Mouse (Mus musculus): ENCODE measurements around the gene Mecr. TPM values are rescaled to one million over a fixed set of nuclear protein-coding genes. Genes with fewer than 3 reads are reported as not detected.

Gene Mecr
- total and polyA plus RNA-seq, 3 experiments: 92.1 to 137 TPM; not detected in 1

DNA sequence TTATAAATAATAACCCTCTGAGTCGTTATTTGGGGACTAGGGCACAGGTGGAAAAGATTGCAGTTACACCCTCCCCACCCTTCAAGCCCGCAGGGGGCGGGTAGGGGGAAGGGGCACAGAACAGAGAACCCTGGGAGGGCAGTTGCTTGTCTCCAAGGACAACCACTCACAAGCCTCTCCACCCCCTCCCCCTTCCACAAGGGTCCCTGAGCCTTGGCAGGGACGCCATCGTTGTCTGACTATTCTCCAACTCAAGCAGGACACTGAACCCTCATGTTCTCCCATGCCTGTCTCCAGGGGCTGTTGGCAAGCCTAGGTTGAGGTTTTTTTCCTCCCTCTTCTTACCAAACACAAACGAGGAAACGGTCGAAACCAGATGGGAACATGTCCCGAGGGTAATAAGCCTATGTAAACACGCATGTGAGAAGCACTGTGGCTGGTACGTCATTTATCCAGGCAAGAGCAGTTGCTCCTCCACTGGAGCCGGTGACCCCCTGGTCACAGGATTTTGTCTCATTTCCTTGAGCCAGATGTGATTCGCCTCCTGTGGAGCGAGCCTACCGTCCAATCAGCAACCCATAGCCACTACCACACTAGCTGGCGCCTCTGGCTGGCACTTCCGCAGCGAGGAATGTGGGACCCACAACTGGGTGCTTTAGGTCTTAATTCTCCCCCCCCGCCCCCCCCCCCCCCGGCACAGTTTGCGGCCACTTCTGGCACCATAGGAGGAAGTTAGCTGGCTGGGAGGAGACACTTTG is 67.1 kb downstream of the Mecr start:
- H3K27ac ChIP-seq (ENCODE audit: control insufficient read depth, low read depth, low read length): no peak overlapping the region
- no peak overlapping the region for H3K4me3 ChIP-seq (ENCODE audit: control insufficient read depth in 1 of 2, insufficient read depth in 1 of 2, low read depth in 2 of 2, low read length in 2 of 2)
- no peaks in the 10 kb centered on the region for H3K36me3 ChIP-seq (ENCODE audit: control insufficient read depth in 1 of 2, insufficient read depth in 2 of 2, low read length in 2 of 2)
- no peak overlapping the region for H3K9ac ChIP-seq (ENCODE audit: control insufficient read depth, low read depth, low read length, poor library complexity, severe bottlenecking)
- no peaks in the 10 kb centered on the region for H3K4me1 ChIP-seq (ENCODE audit: control insufficient read depth in 1 of 2, insufficient read depth in 2 of 2, low read length in 2 of 2)
- TF ChIP-seq USF1 (IDR thresholded peaks at IDR 0.05; ENCODE audit: low read depth, low read length) (no peak), POLR2AphosphoS5 (IDR thresholded peaks at IDR 0.05; ENCODE audit: borderline replicate concordance, low read depth, low read length) (no peak), EP300 (IDR thresholded peaks at IDR 0.05; ENCODE audit: low read depth in 1 of 2, low read length in 2 of 2) (no peak), BHLHE40 (IDR thresholded peaks at IDR 0.05; ENCODE audit: borderline replicate concordance, low read depth, low read length) (no peak), ELF1 (IDR thresholded peaks at IDR 0.05; ENCODE audit: low read depth, low read length) (no peak), GABPA (IDR thresholded peaks at IDR 0.05; ENCODE audit: low read depth, low read length) (no peak)
- H3K9me3 ChIP-seq (replicated peaks; ENCODE audit: insufficient read depth, low read length): no peaks in the 10 kb centered on the region
- no peak for DNase-seq (ENCODE audit: low read depth, low spot score)
- H3K27me3 ChIP-seq (ENCODE audit: control insufficient read depth in 1 of 2, insufficient read depth in 2 of 2, low read length in 2 of 2): no peaks in the 10 kb centered on the region
- no peaks in the 10 kb centered on the region for H3K79me2 ChIP-seq (ENCODE audit: control insufficient read depth, insufficient read depth, low read length, poor library complexity)

DNA sequence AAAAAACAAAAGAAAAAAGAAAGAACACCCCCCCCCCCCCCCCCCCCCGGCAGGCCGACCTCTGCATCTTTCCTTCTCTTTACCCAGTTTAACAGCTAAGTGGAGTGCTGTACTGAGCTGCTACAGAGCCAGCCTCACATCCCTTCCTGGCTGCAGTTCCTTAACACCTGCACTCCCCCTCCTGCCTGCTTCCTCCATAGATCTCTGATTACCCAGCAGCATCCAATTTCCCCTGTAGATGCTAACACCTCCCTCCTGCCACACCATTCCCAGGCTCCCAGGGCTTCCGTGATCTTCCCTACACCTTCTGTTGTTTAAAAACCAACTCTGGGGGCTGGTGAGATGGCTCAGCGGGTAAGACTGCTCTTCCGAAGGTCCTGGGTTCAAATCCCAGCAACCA is 68.3 kb downstream of the Mecr start:
- Histone ChIP-seq H3K36me3 (ENCODE audit: control insufficient read depth in 1 of 2, insufficient read depth in 2 of 2, low read length in 2 of 2) (no peaks in the 10 kb centered on the region), H3K9ac (ENCODE audit: control insufficient read depth, low read depth, low read length, poor library complexity, severe bottlenecking) (no peak overlapping the region), H3K79me2 (ENCODE audit: control insufficient read depth, insufficient read depth, low read length, poor library complexity) (no peaks in the 10 kb centered on the region), H3K9me3 (replicated peaks; ENCODE audit: insufficient read depth, low read length) (no peaks in the 10 kb centered on the region), H3K27me3 (ENCODE audit: control insufficient read depth in 1 of 2, insufficient read depth in 2 of 2, low read length in 2 of 2) (no peaks in the 10 kb centered on the region), H3K27ac (ENCODE audit: control insufficient read depth, low read depth, low read length) (no peak overlapping the region), H3K4me1 (ENCODE audit: control insufficient read depth in 1 of 2, insufficient read depth in 2 of 2, low read length in 2 of 2) (no peaks in the 10 kb centered on the region), H3K4me3 (ENCODE audit: control insufficient read depth in 1 of 2, insufficient read depth in 1 of 2, low read depth in 2 of 2, low read length in 2 of 2) (no peak overlapping the region)
- TF ChIP-seq MAZ (IDR thresholded peaks at IDR 0.05; ENCODE audit: low read depth, low read length) (no peak), JUND (IDR thresholded peaks at IDR 0.05; ENCODE audit: low read depth, low read length) (no peak), NRF1 (IDR thresholded peaks at IDR 0.05; ENCODE audit: insufficient read depth, low read depth, low read length, poor library complexity, severe bottlenecking) (no peak), KAT2A (conservative IDR thresholded peaks at IDR 0.05; ENCODE audit: low read depth, low read length) (no peak), POLR2A (IDR thresholded peaks at IDR 0.05; ENCODE audit: control insufficient read depth in 1 of 2, insufficient read depth in 1 of 2, low read depth in 1 of 2, low read length in 2 of 2, poor library complexity in 1 of 2) (no peak), E2F4 (IDR thresholded peaks at IDR 0.05; ENCODE audit: borderline replicate concordance, low read depth, low read length) (no peak), TCF12 (IDR thresholded peaks at IDR 0.05; ENCODE audit: low read depth, low read length) (no peak), BHLHE40 (IDR thresholded peaks at IDR 0.05; ENCODE audit: borderline replicate concordance, low read depth, low read length) (no peak), CHD1 (IDR thresholded peaks at IDR 0.05; ENCODE audit: low read depth, low read length) (no peak), MYB (IDR thresholded peaks at IDR 0.05; ENCODE audit: low read depth, low read length) (no peak), EP300 (IDR thresholded peaks at IDR 0.05; ENCODE audit: low read depth in 1 of 2, low read length in 2 of 2) (no peak), MXI1 (IDR thresholded peaks at IDR 0.05; ENCODE audit: low read depth, low read length) (no peak), GATA1 (IDR thresholded peaks at IDR 0.05; ENCODE audit: low read depth, low read length) (no peak), ZNF384 (IDR thresholded peaks at IDR 0.05; ENCODE audit: low read depth, low read length) (no peak), HCFC1 (IDR thresholded peaks at IDR 0.05; ENCODE audit: low read depth, low read length) (no peak), POLR2AphosphoS2 (IDR thresholded peaks at IDR 0.05; ENCODE audit: low read length) (no peak), ZC3H11A (IDR thresholded peaks at IDR 0.05; ENCODE audit: low read depth, low read length) (no peak)
- DNase-seq (ENCODE audit: low read depth, low spot score): no peak

All from MEL (cell line).